Mouse (Mus musculus): ENCODE data around the gene Olfr1419. TPM values are rescaled to one million over a fixed set of nuclear protein-coding genes. Genes with fewer than 3 reads are reported as not detected.
A peak's percentile ranks its signal among the peaks of the same experiment; 100 is the strongest.
"Not testable (repeated sequence)": the region's sequence is repeated elsewhere in the genome, so short reads cannot be mapped to it uniquely, and the experiment has no call there.

The Olfr1419 gene
- total RNA-seq (2014; rRNA removed; ENCODE audit: low replicate concordance) (not detected in 2 replicates), polyA plus RNA-seq (2015; fragmentation: Nextera tagmentation; extraction: Ambion mirVana) (not detected in 2 replicates)

DNA sequence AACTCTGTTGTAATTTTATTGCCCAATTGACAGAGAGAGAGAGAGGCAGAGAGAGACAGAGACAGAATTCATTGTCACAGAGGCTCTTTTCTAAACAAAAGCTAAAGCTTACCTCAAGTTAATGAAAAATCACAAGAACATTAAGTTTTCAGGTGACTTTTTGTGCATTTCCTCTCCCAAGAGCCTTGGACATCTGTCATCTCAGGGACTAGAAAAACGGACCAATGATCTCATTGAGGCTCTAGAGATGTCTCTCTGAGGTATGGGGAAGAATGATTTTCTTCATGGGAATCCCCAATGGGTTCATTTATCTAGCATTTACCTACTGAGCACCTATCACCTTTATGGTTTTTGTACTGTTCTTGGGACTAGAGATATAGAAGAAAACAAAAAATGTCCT lies at the start of gene Olfr1419:
TSS of gene Olfr1419 (minus strand) at position 101 of the 400 bp plus-strand sequence.
- Histone ChIP-seq H3K9ac (replicated peaks; ENCODE audit: low read depth, low read length) (no peak within 1 kb of the TSS), H3K36me3 (replicated peaks; ENCODE audit: control insufficient read depth, insufficient read depth, low read length) (no peaks in the 10 kb centered on the region), H3K4me2 (ENCODE audit: low read depth, low read length) (no peak within 1 kb of the TSS), H3K4me3 (ENCODE audit: low read depth, low read length) (no peak within 1 kb of the TSS), H3K9me3 (replicated peaks; ENCODE audit: control insufficient read depth, low read length) (no peaks in the 10 kb centered on the region), H3K27ac (ENCODE audit: low read depth) (no peak within 1 kb of the TSS), H3K27me3 (ENCODE audit: control insufficient read depth, insufficient read depth, low read length) (no peaks in the 10 kb centered on the region), H3K4me1 (ENCODE audit: control insufficient read depth, insufficient read depth) (no peaks in the 10 kb centered on the region)
- no peak for ATAC-seq (ENCODE audit: insufficient read depth, low read depth)
- 20% methylated on average over 1 of the region's 1 CpGs for WGBS
- no peak for DNase-seq (ENCODE audit: low spot score)
- no peak for TF ChIP-seq EP300 (IDR thresholded peaks at IDR 0.05; ENCODE audit: low read depth)
- TF ChIP-seq CTCF (IDR thresholded peaks at IDR 0.05; ENCODE audit: low read depth) = no peak

DNA sequence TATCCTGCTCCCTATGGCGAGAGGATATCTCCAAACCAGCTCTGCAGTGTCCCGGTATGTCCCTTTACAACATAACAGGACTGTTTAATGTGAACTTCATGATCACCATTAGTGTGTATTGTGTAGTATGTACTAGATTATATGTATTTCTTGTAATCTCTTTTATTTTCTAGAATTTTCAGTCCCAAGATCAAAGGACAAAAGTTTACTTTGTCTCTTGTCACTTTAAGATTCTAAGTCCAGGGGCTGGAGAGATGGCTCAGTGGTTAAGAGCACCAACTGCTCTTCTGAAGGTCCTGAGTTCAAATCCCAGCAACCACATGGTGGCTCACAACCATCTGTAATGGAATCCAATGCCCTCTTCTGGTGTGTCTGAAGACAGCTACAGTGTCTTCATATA lies 47.6 kb upstream of the Olfr1419 start:
- not testable (repeated sequence) for H3K4me1 ChIP-seq (ENCODE audit: control insufficient read depth, insufficient read depth); H3K9me3 ChIP-seq (replicated peaks; ENCODE audit: control insufficient read depth, low read length); DNase-seq (ENCODE audit: low spot score); H3K9ac ChIP-seq (replicated peaks; ENCODE audit: low read depth, low read length); ATAC-seq (ENCODE audit: insufficient read depth, low read depth); H3K4me3 ChIP-seq (ENCODE audit: low read depth, low read length); H3K27ac ChIP-seq (ENCODE audit: low read depth); H3K4me2 ChIP-seq (ENCODE audit: low read depth, low read length); H3K27me3 ChIP-seq (ENCODE audit: control insufficient read depth, insufficient read depth, low read length)
- 91% methylated on average over 2 of the region's 2 CpGs for WGBS
- peaks cover 73% of the 10 kb centered on the region for H3K36me3 ChIP-seq (replicated peaks; ENCODE audit: control insufficient read depth, insufficient read depth, low read length)

GRCm38 (mm10) chr19:11922068-11922467 lies 47.2 kb upstream of the Olfr1419 start:
- no peak for ATAC-seq (ENCODE audit: insufficient read depth, low read depth)

DNA sequence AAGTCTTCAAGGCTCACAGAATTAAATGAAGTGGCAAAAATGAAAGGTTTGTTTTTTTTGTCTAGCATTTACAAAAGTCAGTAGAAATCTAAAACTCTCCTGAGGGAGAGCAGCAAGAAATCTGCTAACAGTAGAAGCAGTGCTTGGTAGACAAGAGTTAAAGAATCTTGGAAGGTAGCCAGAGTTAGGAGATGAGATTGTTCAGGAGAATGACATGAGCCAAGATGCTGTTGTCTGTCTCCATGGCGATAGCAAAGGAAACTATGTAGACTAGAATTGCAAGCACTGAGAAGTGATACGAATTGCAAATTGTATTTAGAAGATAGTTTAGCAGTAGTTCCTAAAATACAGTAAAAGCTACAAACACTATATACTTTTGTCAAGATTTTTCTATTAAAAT lies 40.9 kb upstream of the Olfr1419 start:
- Histone ChIP-seq H3K4me1 (ENCODE audit: control insufficient read depth, insufficient read depth) (peaks cover 21% of the 10 kb centered on the region), H3K9ac (replicated peaks; ENCODE audit: low read depth, low read length) (no peak overlapping the region), H3K4me3 (ENCODE audit: low read depth, low read length) (no peak overlapping the region), H3K27me3 (ENCODE audit: control insufficient read depth, insufficient read depth, low read length) (no peaks in the 10 kb centered on the region), H3K4me2 (ENCODE audit: low read depth, low read length) (no peak overlapping the region), H3K27ac (ENCODE audit: low read depth) (no peak overlapping the region), H3K9me3 (replicated peaks; ENCODE audit: control insufficient read depth, low read length) (no peaks in the 10 kb centered on the region), H3K36me3 (replicated peaks; ENCODE audit: control insufficient read depth, insufficient read depth, low read length) (peaks cover 27% of the 10 kb centered on the region)
- TF ChIP-seq EP300 (IDR thresholded peaks at IDR 0.05; ENCODE audit: low read depth) (no peak), CTCF (IDR thresholded peaks at IDR 0.05; ENCODE audit: low read depth) (no peak)
- ATAC-seq (ENCODE audit: insufficient read depth, low read depth) (no peak), DNase-seq (ENCODE audit: low spot score) (peak; percentile 50)
- WGBS = 2% methylated on average over 2 of the region's 2 CpGs

More at GRCm38 (mm10) chr19:11922068-11922467, 47.2 kb upstream of the Olfr1419 start:
- H3K4me2 ChIP-seq (ENCODE audit: low read depth, low read length) = no peak overlapping the region
- 86% methylated on average over 1 of the region's 1 CpGs for WGBS
- no peaks in the 10 kb centered on the region for H3K27me3 ChIP-seq (ENCODE audit: control insufficient read depth, insufficient read depth, low read length)
- H3K27ac ChIP-seq (ENCODE audit: low read depth) = no peak overlapping the region
- peaks cover 70% of the 10 kb centered on the region for H3K36me3 ChIP-seq (replicated peaks; ENCODE audit: control insufficient read depth, insufficient read depth, low read length)
- H3K4me1 ChIP-seq (ENCODE audit: control insufficient read depth, insufficient read depth) = peaks cover 5% of the 10 kb centered on the region; the same call in 1 of the 2 replicates
- DNase-seq (ENCODE audit: low spot score) = no peak
- no peaks in the 10 kb centered on the region for H3K9me3 ChIP-seq (replicated peaks; ENCODE audit: control insufficient read depth, low read length)
- no peak overlapping the region for H3K4me3 ChIP-seq (ENCODE audit: low read depth, low read length)
- no peak overlapping the region for H3K9ac ChIP-seq (replicated peaks; ENCODE audit: low read depth, low read length)
- TF ChIP-seq EP300 (IDR thresholded peaks at IDR 0.05; ENCODE audit: low read depth) (no peak), CTCF (IDR thresholded peaks at IDR 0.05; ENCODE audit: low read depth) (no peak)

- DNase-seq (ENCODE audit: low spot score) (peak; percentile 63), ATAC-seq (ENCODE audit: insufficient read depth, low read depth) (peak; percentile 66)
- TF ChIP-seq CTCF (IDR thresholded peaks at IDR 0.05; ENCODE audit: low read depth) (no peak), EP300 (IDR thresholded peaks at IDR 0.05; ENCODE audit: low read depth) (no peak)
- under 1% methylated on average over 50 of the region's 54 CpGs for WGBS
- H3K9ac ChIP-seq (replicated peaks; ENCODE audit: low read depth, low read length) = peak overlapping the region; percentile 89
- H3K4me3 ChIP-seq (ENCODE audit: low read depth, low read length) = peak overlapping the region; percentile 96
- peak overlapping the region; percentile 81 for H3K4me2 ChIP-seq (ENCODE audit: low read depth, low read length)
- H3K36me3 ChIP-seq (replicated peaks; ENCODE audit: control insufficient read depth, insufficient read depth, low read length) = peaks cover 10% of the 10 kb centered on the region; the same call in 1 of the 2 replicates
- no peaks in the 10 kb centered on the region for H3K9me3 ChIP-seq (replicated peaks; ENCODE audit: control insufficient read depth, low read length)
- H3K27me3 ChIP-seq (ENCODE audit: control insufficient read depth, insufficient read depth, low read length) = no peaks in the 10 kb centered on the region
- peak overlapping the region; percentile 95 for H3K27ac ChIP-seq (ENCODE audit: low read depth)
- H3K4me1 ChIP-seq (ENCODE audit: control insufficient read depth, insufficient read depth) = peaks cover 21% of the 10 kb centered on the region
Measured at GRCm38 (mm10) chr19:11912533-11913121, 37.7 kb upstream of the Olfr1419 start.

Measured in heart, postnatal 0 days (tissue).